Mouse (Mus musculus) kidney, adult 2 months (tissue): Measurements from ENCODE around the gene Cldn11.

Experiments used
- CTCF ChIP-seq: fragments of 200-500 bp; conservative IDR thresholded peaks from 2 replicates; pipeline ENCODE4 v1.5.1; 2011; ENCODE audit warnings: low read depth, mild to moderate bottlenecking, control low read depth, low read length, moderate library complexity, mixed read lengths; ENCODE audit not compliant: insufficient read depth, insufficient read length
- POLR2A ChIP-seq: fragments of 200-500 bp; IDR thresholded peaks from one replicate; pipeline ENCODE4 v1.6.1; 2011; ENCODE audit warnings: low read depth, low read length, control low read depth

DNA sequence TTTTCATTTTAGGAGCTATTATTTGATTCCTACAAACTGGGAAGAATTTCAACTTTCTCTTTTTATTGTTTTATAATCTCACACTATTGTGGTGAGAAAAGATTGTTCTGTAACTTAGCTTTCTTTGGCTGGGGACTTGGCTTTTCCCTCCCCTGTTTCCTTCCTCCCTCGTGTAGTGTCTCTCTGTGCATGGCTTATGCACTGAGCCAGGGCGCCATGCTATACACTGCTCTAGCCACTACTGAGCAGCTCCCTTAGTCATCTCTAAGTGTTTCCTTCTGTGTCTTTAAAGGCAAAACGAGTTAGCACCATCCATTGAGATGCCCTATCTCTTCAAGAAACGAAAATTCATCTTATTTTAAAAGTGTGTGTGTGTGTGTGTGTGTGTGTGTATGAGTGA, 23.4 kb upstream of the Cldn11 start:
- TF ChIP-seq CTCF (no peak), POLR2A (no peak)
